Mouse (Mus musculus) forebrain, postnatal 0 days (tissue): Measurements from ENCODE around the gene Troap. TPM values are rescaled to one million over a fixed set of nuclear protein-coding genes. Genes with fewer than 3 reads are reported as not detected.

Experiments
- ATAC-seq: fragments of 200-750 bp; cut with Nextera tagmentation; 2 replicates; pipeline ENCODE4 v1.8.0; 2017; ENCODE audit warnings: mild to moderate bottlenecking, moderate library complexity
- DNase-seq: peaks from one replicate; pipeline ENCODE4 v3.0.0-alpha.2; 2015
- H3K27ac ChIP-seq: fragments of 300-500 bp; sonication (generic); 2 replicates; pipeline ENCODE4 v1.5.1; 2014; ENCODE audit warnings: low read depth, mild to moderate bottlenecking, antibody characterized with exemption, low read length, moderate library complexity, mixed read lengths
- H3K27me3 ChIP-seq: fragments of 300-500 bp; sonication (generic); 2 replicates; pipeline ENCODE4 v1.6.1; 2014; ENCODE audit warnings: mild to moderate bottlenecking, low read length, mixed read lengths; ENCODE audit not compliant: insufficient read depth
- H3K36me3 ChIP-seq: fragments of 300-500 bp; sonication (generic); 2 replicates; pipeline ENCODE4 v1.6.1; 2014; ENCODE audit warnings: mild to moderate bottlenecking, moderate library complexity; ENCODE audit not compliant: insufficient read depth
- H3K4me1 ChIP-seq: fragments of 300-500 bp; sonication (generic); 2 replicates; pipeline ENCODE4 v1.6.1; 2014; ENCODE audit warnings: antibody characterized with exemption; ENCODE audit not compliant: insufficient read depth
- H3K4me2 ChIP-seq: fragments of 300-500 bp; sonication (generic); 2 replicates; pipeline ENCODE4 v1.6.1; 2014; ENCODE audit warnings: low read depth, mild to moderate bottlenecking, moderate library complexity
- H3K4me3 ChIP-seq: fragments of 300-500 bp; sonication (generic); 2 replicates; pipeline ENCODE4 v1.5.1; 2014; ENCODE audit warnings: low read depth, low read length, mixed read lengths
- H3K9ac ChIP-seq: fragments of 300-500 bp; sonication (generic); 2 replicates; pipeline ENCODE4 v1.6.1; 2014; ENCODE audit warnings: mild to moderate bottlenecking
- H3K9me3 ChIP-seq: fragments of 300-500 bp; sonication (generic); 2 replicates; pipeline ENCODE4 v1.6.1; 2016; ENCODE audit warnings: low read length
- CTCF ChIP-seq: sonication (generic); IDR thresholded peaks from 2 replicates; pipeline ENCODE4 v1.5.1; 2016; ENCODE audit warnings: antibody characterized with exemption, control low read depth, low read depth
- WGBS: fragments of 180-500 bp; shearing (Covaris S2); extraction: QIAGEN DNeasy Blood & Tissue Kit; methylation state at CpG from one replicate; pipeline ENCODE4 v1.1.7; 2014; 5-methylcytosine and 5-hydroxymethylcytosine counted together
- polyA plus RNA-seq: library from polyadenylated mRNA; unstranded; fragments of >200 nt; fragmentation: Nextera tagmentation; extraction: Ambion mirVana; gene quantifications from 2 replicates; pipeline ENCODE4 v1.2.1, GENCODE M21; 2015
- total RNA-seq: library from RNA; depleted of rRNA; stranded (reverse); fragments of >200 nt; gene quantifications from 2 replicates; pipeline ENCODE4 v1.2.3, GENCODE M21; 2014

Troap gene
- total and polyA plus RNA-seq, 2 experiments from 2014 or later = 3.1 to 3.9 TPM

GRCm38 (mm10) chr15:99078181-99078910 is 4.0 kb downstream of the Troap start:
- Histone ChIP-seq H3K4me1 (peaks cover 11% of the 10 kb centered on the region; the same call in 1 of the 2 replicates), H3K27me3 (no peaks in the 10 kb centered on the region), H3K36me3 (no peaks in the 10 kb centered on the region), H3K9me3 (no peaks in the 10 kb centered on the region), H3K4me3 (no peak overlapping the region), H3K4me2 (no peak overlapping the region), H3K27ac (no peak overlapping the region), H3K9ac (no peak overlapping the region)
- no peak for ATAC-seq
- TF ChIP-seq CTCF = no peak
- WGBS = 83% methylated on average over 15 of the region's 15 CpGs
- DNase-seq = no peak

- H3K9me3 ChIP-seq = no peaks in the 10 kb centered on the region
- peaks cover 14% of the 10 kb centered on the region; the same call in 1 of the 2 replicates for H3K27me3 ChIP-seq
- 89% methylated on average over 3 of the region's 3 CpGs for WGBS
- ATAC-seq (no peak), DNase-seq (no peak)
- 0 out of 2 replicates have a peak, but pooled peaks cover 6% of the 10 kb centered on the region for H3K4me1 ChIP-seq
- H3K9ac ChIP-seq = no peak overlapping the region
- no peak overlapping the region for H3K27ac ChIP-seq
- H3K36me3 ChIP-seq = no peaks in the 10 kb centered on the region
- peak; percentile 24; the same call in 1 of the 2 replicates for TF ChIP-seq CTCF
- no peak overlapping the region for H3K4me3 ChIP-seq
- no peak overlapping the region for H3K4me2 ChIP-seq
These were observed 5.4 kb downstream of the Troap start for GRCm38 (mm10) chr15:99079804-99080203.

GRCm38 (mm10) chr15:99082322-99082721 is 7.9 kb downstream of the Troap start:
- WGBS = 93% methylated on average over 12 of the region's 12 CpGs
- Histone ChIP-seq H3K4me1 (no peaks in the 10 kb centered on the region), H3K36me3 (no peaks in the 10 kb centered on the region), H3K27me3 (peaks cover 38% of the 10 kb centered on the region), H3K4me3 (no peak overlapping the region), H3K27ac (no peak overlapping the region), H3K9ac (no peak overlapping the region), H3K4me2 (no peak overlapping the region), H3K9me3 (no peaks in the 10 kb centered on the region)
- TF ChIP-seq CTCF = no peak
- no peak for ATAC-seq
- no peak for DNase-seq

GRCm38 (mm10) chr15:99082840-99083239 is 8.5 kb downstream of the Troap start:
- no peaks in the 10 kb centered on the region for H3K9me3 ChIP-seq
- no peaks in the 10 kb centered on the region for H3K4me1 ChIP-seq
- WGBS = 92% methylated on average over 16 of the region's 16 CpGs
- no peak for DNase-seq
- H3K27me3 ChIP-seq = peaks cover 41% of the 10 kb centered on the region
- no peaks in the 10 kb centered on the region for H3K36me3 ChIP-seq
- ATAC-seq = no peak
- no peak overlapping the region for H3K4me2 ChIP-seq
- no peak overlapping the region for H3K4me3 ChIP-seq
- H3K9ac ChIP-seq = no peak overlapping the region
- TF ChIP-seq CTCF = no peak
- no peak overlapping the region for H3K27ac ChIP-seq

DNA sequence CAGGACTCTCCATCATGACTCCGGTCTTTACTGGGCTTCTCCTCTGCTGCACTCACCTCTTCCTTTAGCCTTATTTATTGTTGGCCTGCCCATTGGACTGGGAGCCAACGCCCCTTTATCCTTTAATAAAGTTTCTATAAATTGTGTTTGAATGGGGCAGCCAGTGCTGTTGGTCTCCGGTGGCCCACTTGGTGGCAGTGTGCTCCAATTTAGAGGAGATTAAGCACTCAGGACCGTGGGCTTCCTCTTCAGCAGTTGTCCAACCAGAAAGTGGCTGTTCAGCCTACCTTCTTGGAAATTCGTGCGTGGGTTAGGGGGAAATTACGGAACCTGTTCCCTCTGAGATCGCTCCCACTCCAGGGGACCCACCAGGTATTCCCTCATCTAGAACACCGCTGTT is 8.9 kb downstream of the Troap start:
- no peak overlapping the region for H3K27ac ChIP-seq
- no peak overlapping the region for H3K9ac ChIP-seq
- WGBS = 68% methylated on average over 9 of the region's 9 CpGs
- H3K4me3 ChIP-seq = no peak overlapping the region
- TF ChIP-seq CTCF = peak; percentile 72
- DNase-seq (peak; percentile 73), ATAC-seq (no peak; the same call in 1 of the 2 replicates)
- no peaks in the 10 kb centered on the region for H3K36me3 ChIP-seq
- no peaks in the 10 kb centered on the region for H3K9me3 ChIP-seq
- peaks cover 41% of the 10 kb centered on the region for H3K27me3 ChIP-seq
- no peak overlapping the region for H3K4me2 ChIP-seq
- no peaks in the 10 kb centered on the region for H3K4me1 ChIP-seq

DNA sequence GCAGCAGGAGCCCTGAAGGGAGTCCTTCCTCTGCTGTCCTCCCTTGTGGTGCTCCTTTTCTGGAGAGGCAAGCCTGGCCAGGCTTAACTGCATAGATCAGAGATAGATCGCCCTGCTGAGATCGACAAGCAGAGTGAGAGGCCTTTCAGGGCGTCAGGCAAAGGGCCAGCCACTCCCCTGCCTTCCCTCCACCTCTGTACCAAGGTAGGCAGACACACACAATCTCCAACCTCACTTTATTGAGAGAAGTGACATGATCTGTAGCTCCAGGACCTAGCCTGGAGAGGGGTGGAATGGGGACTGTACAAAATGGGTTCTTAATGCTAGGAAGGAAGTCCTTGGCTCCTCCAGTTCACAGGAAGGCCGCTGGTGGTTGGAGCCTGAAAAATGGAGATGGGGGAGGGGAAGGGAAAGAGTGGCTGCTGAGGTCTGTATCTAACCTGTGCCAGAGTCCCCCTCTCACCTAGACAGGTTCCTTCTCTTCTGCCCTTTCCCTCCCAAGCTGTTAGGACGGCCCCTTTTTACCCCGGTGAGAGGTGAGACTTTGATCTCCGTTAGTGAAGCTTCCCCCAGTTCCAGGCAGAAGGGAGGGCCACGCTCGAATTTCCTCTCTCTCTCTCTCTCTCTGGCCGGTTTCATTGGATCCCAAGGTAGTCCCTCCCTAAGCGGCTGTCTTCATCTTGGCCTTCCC is 9.6 kb downstream of the Troap start:
- H3K4me2 ChIP-seq = no peak overlapping the region
- H3K9me3 ChIP-seq = no peaks in the 10 kb centered on the region
- WGBS = 12% methylated on average over 11 of the region's 11 CpGs
- H3K36me3 ChIP-seq = no peaks in the 10 kb centered on the region
- H3K4me1 ChIP-seq = no peaks in the 10 kb centered on the region
- DNase-seq (no peak), ATAC-seq (no peak)
- H3K4me3 ChIP-seq = no peak overlapping the region
- peaks cover 48% of the 10 kb centered on the region for H3K27me3 ChIP-seq
- H3K9ac ChIP-seq = no peak overlapping the region
- no peak for TF ChIP-seq CTCF
- no peak overlapping the region for H3K27ac ChIP-seq

DNA sequence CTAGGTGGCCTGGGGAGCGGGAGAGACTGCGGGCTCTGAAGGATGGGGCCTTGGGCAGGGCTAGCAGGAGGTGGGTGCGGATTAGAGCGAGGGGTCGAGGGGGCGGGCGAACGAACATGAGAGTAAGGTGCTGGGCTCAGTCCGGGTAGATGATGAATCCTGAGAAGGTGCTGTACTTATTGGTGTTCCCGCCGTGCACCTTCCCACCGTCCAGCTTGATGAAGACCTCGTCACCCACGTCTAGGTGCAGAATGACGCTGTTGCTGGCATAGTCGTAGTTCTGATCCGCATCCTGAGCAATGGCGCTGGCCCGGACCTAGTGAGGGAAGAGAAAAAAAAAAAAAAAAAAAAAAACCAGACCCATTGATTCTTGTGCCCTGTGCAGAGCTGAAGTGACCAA is 10.2 kb downstream of the Troap start:
- TF ChIP-seq CTCF = no peak
- no peak overlapping the region for H3K27ac ChIP-seq
- WGBS = 16% methylated on average over 19 of the region's 19 CpGs
- H3K27me3 ChIP-seq = peaks cover 54% of the 10 kb centered on the region
- no peak overlapping the region for H3K4me3 ChIP-seq
- no peaks in the 10 kb centered on the region for H3K9me3 ChIP-seq
- H3K36me3 ChIP-seq = no peaks in the 10 kb centered on the region
- no peak overlapping the region for H3K4me2 ChIP-seq
- no peak for DNase-seq
- ATAC-seq = no peak
- H3K9ac ChIP-seq = no peak overlapping the region
- no peaks in the 10 kb centered on the region for H3K4me1 ChIP-seq
